28 mouse cellular contexts compared by ENCODE assay signal in the genomic region with DNA sequence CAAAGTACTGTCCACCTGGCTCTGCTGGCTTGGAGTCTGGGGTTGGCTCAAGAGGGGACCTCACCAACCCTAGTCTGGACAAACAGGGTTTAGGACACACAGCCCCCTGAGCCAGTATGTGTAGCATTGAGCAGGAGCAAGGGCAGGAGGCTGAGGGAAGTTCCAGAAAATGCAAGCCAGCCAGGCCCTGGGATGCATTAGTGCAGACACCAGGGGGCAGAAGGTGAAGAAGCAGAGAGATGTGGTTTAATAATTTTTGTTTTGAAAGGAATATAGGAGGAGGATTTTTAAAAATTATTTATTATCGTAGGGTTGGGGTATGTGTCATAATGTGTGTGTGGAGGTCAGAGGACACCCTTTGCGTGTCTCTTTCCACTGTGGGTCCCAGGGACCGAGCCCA. TPM values are rescaled to one million over a fixed set of nuclear protein-coding genes. Genes with fewer than 3 reads are reported as not detected.
DNase-seq lines count a peak whose midpoint lies in the region; ATAC-seq and TF ChIP-seq lines count a peak whose summit lies in the region.
"Had no signal": no experiment of that assay in that cellular context is flagged by ENCODE, and none has a peak within 500 bp of the region (broad histone marks: within the 10 kb centered on the region; RNA-seq: fewer than 3 reads in every experiment).

No protein-coding gene starts in this region.

- no peak for DNase-seq in gastrocnemius, adult 2 months
- no peak for DNase-seq in gastrocnemius, adult 18-20 months (ENCODE audit: low spot score)
- DNase-seq in kidney, postnatal 0 days (ENCODE audit: low spot score): no peak
- DNase-seq in kidney, adult 8-10 months: no peak
- no peak for DNase-seq in testis, postnatal 14 days (ENCODE audit: low spot score)
- DNase-seq in stomach, postnatal 0 days (ENCODE audit: low spot score): no peak
- DNase-seq in urinary bladder, postnatal 25 days (ENCODE audit: low spot score): no peak
- DNase-seq: adrenal gland, adult 2 months; adrenal gland, postnatal 36 days; cerebellum, adult 2 months; cerebellum, postnatal 14 days; kidney, adult 18-20 months; kidney, postnatal 4 days; lung, adult 2 months; lung, postnatal 14 days; right cerebral cortex, postnatal 25 days; thymus, postnatal 14 days had no signal

- WGBS in kidney, postnatal 0 days: 91% methylated on average over 3 of the region's 3 CpGs
- WGBS in stomach, postnatal 0 days: 85% methylated on average over 3 of the region's 3 CpGs

- TF ChIP-seq CTCF in gastrocnemius, adult 2 months (IDR thresholded peaks at IDR 0.05): peak; percentile 12; the same call in 1 of the 2 replicates
- peak; percentile 31; the same call in 1 of the 2 replicates for TF ChIP-seq CTCF in kidney, postnatal 0 days (IDR thresholded peaks at IDR 0.05; ENCODE audit: low read depth)
- 0 out of 2 replicates have a peak, but pooled peaks have one; percentile 1 for TF ChIP-seq CTCF in testis, adult 2 months (IDR thresholded peaks at IDR 0.05; ENCODE audit: control insufficient read depth, insufficient read depth, insufficient replicate concordance, low read depth, low read length)
- TF ChIP-seq CTCF in stomach, postnatal 0 days (IDR thresholded peaks at IDR 0.05; ENCODE audit: low read depth): peak; percentile 32

- no peak overlapping the region for H3K27ac ChIP-seq in gastrocnemius, adult 2 months
- H3K27ac ChIP-seq in kidney, postnatal 0 days: no peak overlapping the region
- H3K27ac ChIP-seq in testis, adult 2 months (ENCODE audit: control insufficient read depth, insufficient read depth, low read depth, low read length): no peak overlapping the region
- H3K27ac ChIP-seq in stomach, postnatal 0 days (replicated peaks): no peak overlapping the region
- H3K27ac ChIP-seq: embryonic facial prominence, embryonic 10.5 days; embryonic facial prominence, embryonic 15.5 days; hindbrain, embryonic 12.5 days; limb, embryonic 12.5 days had no signal

- no peak overlapping the region for H3K9ac ChIP-seq in kidney, postnatal 0 days (ENCODE audit: low read depth, low read length)
- H3K9ac ChIP-seq in stomach, postnatal 0 days (ENCODE audit: low read length): no peak overlapping the region
- H3K9ac ChIP-seq: embryonic facial prominence, embryonic 15.5 days; hindbrain, embryonic 12.5 days; limb, embryonic 12.5 days had no signal

- ATAC-seq in kidney, postnatal 0 days (replicated peaks; ENCODE audit: low FRiP score, low read depth): no peak
- ATAC-seq in stomach, postnatal 0 days (ENCODE audit: low FRiP score, low TSS enrichment): no peak
- ATAC-seq: forebrain, embryonic 14.5 days; midbrain, embryonic 16.5 days had no signal

- no peak overlapping the region for H3K4me3 ChIP-seq in gastrocnemius, adult 2 months
- no peak overlapping the region for H3K4me3 ChIP-seq in kidney, postnatal 0 days (replicated peaks; ENCODE audit: low read depth, low read length)
- H3K4me3 ChIP-seq in testis, adult 2 months (ENCODE audit: control insufficient read depth, low read depth, low read length): no peak overlapping the region
- no peak overlapping the region for H3K4me3 ChIP-seq in stomach, postnatal 0 days (ENCODE audit: low read depth, low read length)
- H3K4me3 ChIP-seq: embryonic facial prominence, embryonic 10.5 days; embryonic facial prominence, embryonic 15.5 days; hindbrain, embryonic 12.5 days; limb, embryonic 12.5 days had no signal

- no peak for TF ChIP-seq EP300 in stomach, postnatal 0 days (optimal IDR thresholded peaks at IDR 0.05)

- no peak overlapping the region for H3K4me2 ChIP-seq in kidney, postnatal 0 days (ENCODE audit: low read length)
- no peak overlapping the region for H3K4me2 ChIP-seq in stomach, postnatal 0 days (replicated peaks; ENCODE audit: low read depth)
- H3K4me2 ChIP-seq: embryonic facial prominence, embryonic 15.5 days; hindbrain, embryonic 12.5 days; limb, embryonic 12.5 days; midbrain, embryonic 11.5 days had no signal

- H3K9me3 ChIP-seq in kidney, postnatal 0 days (replicated peaks; ENCODE audit: low read length): no peaks in the 10 kb centered on the region
- H3K9me3 ChIP-seq in stomach, postnatal 0 days (ENCODE audit: control insufficient read depth, low read length): no peaks in the 10 kb centered on the region
- H3K9me3 ChIP-seq: embryonic facial prominence, embryonic 15.5 days; hindbrain, embryonic 12.5 days; limb, embryonic 12.5 days had no signal

- H3K36me3 ChIP-seq in kidney, postnatal 0 days (ENCODE audit: insufficient read depth, low read length): no peaks in the 10 kb centered on the region
- no peaks in the 10 kb centered on the region for H3K36me3 ChIP-seq in testis, adult 2 months (ENCODE audit: control insufficient read depth, insufficient read depth, low read length)
- no peaks in the 10 kb centered on the region; the same call in 1 of the 2 replicates for H3K36me3 ChIP-seq in stomach, postnatal 0 days (ENCODE audit: control insufficient read depth, insufficient read depth, low read length)

- intact Hi-C loops in gastrocnemius, adult 2 months (cut with DNase I): no loop called here

- no peak for TF ChIP-seq POLR2A in testis, adult 2 months (IDR thresholded peaks at IDR 0.05; ENCODE audit: control insufficient read depth, low read depth, low read length)

- no peaks in the 10 kb centered on the region for H3K27me3 ChIP-seq in kidney, postnatal 0 days (ENCODE audit: insufficient read depth, low read length)
- no peaks in the 10 kb centered on the region for H3K27me3 ChIP-seq in testis, adult 2 months (ENCODE audit: control insufficient read depth, insufficient read depth, low read length)
- no peaks in the 10 kb centered on the region for H3K27me3 ChIP-seq in stomach, postnatal 0 days (ENCODE audit: control insufficient read depth, insufficient read depth, low read length)
- H3K27me3 ChIP-seq: embryonic facial prominence, embryonic 15.5 days; limb, embryonic 12.5 days had no signal

- no peaks in the 10 kb centered on the region for H3K4me1 ChIP-seq in kidney, postnatal 0 days (replicated peaks; ENCODE audit: insufficient read depth, low read length)
- peaks cover 7% of the 10 kb centered on the region for H3K4me1 ChIP-seq in testis, adult 2 months (ENCODE audit: control insufficient read depth, insufficient read depth, low read length)
- H3K4me1 ChIP-seq in stomach, postnatal 0 days (replicated peaks; ENCODE audit: control insufficient read depth, insufficient read depth): no peaks in the 10 kb centered on the region
- H3K4me1 ChIP-seq: embryonic facial prominence, embryonic 15.5 days; hindbrain, embryonic 12.5 days; limb, embryonic 12.5 days had no signal

RNA-seq across cellular contexts. Expression of a gene that starts 5.9 kb away (rescaled TPM):
- 1 to 10 TPM in 1 of 2 experiments, not detected in 1; 1.0 TPM for total RNA-seq in gastrocnemius, adult 2 months (2021)
- total RNA-seq in gastrocnemius, adult 18-20 months (2021): 1 to 10 TPM; 1.9 to 2.1 TPM
- 3.8 and 4.0 TPM in 2 replicates for polyA plus RNA-seq in kidney, postnatal 0 days (2015; fragmentation: Nextera tagmentation; extraction: Ambion mirVana)
- polyA plus RNA-seq in testis, adult 2 months (2012; rRNA removed): 0.20 and 0.24 TPM in 2 replicates
- 0.53 TPM in 2 replicates for polyA plus RNA-seq in stomach, postnatal 0 days (2015; fragmentation: Nextera tagmentation; extraction: Ambion mirVana)
- total RNA-seq: liver, adult 2 months; megakaryocyte, adult 5-6 weeks; neutrophil, adult 5-6 weeks had no signal
- polyA plus RNA-seq: liver, adult 2 months had no signal

RNA-seq across cellular contexts. Expression of a gene that starts 8.1 kb away (rescaled TPM):
- total RNA-seq in gastrocnemius, adult 2 months (2021): 10 to 100 TPM; 14.0 to 23.3 TPM
- total RNA-seq in gastrocnemius, adult 18-20 months (2021): 10 to 100 TPM; 13.4 to 15.9 TPM
- polyA plus RNA-seq in kidney, postnatal 0 days (2015; fragmentation: Nextera tagmentation; extraction: Ambion mirVana): 1.9 and 2.1 TPM in 2 replicates
- polyA plus RNA-seq in testis, adult 2 months (2012; rRNA removed): 0.43 and 0.48 TPM in 2 replicates
- polyA plus RNA-seq in stomach, postnatal 0 days (2015; fragmentation: Nextera tagmentation; extraction: Ambion mirVana): 2.0 and 2.6 TPM in 2 replicates
- total RNA-seq: liver, adult 2 months; megakaryocyte, adult 5-6 weeks; neutrophil, adult 5-6 weeks had no signal

RNA-seq across cellular contexts. Expression of a gene that starts 21.4 kb away (rescaled TPM):
- 100 to 1,000 TPM; 118 to 128 TPM for total RNA-seq in gastrocnemius, adult 2 months (2021)
- total RNA-seq in gastrocnemius, adult 18-20 months (2021): 100 to 1,000 TPM; 133 to 135 TPM
- 309 and 334 TPM in 2 replicates for polyA plus RNA-seq in kidney, postnatal 0 days (2015; fragmentation: Nextera tagmentation; extraction: Ambion mirVana)
- polyA plus RNA-seq in testis, adult 2 months (2012; rRNA removed): 102 and 115 TPM in 2 replicates
- polyA plus RNA-seq in stomach, postnatal 0 days (2015; fragmentation: Nextera tagmentation; extraction: Ambion mirVana): 347 and 366 TPM in 2 replicates

RNA-seq across cellular contexts. Expression of a gene that starts 21.4 kb away (rescaled TPM):
- total RNA-seq in gastrocnemius, adult 2 months (2021): 10 to 100 TPM; 29.9 to 30.0 TPM
- total RNA-seq in gastrocnemius, adult 18-20 months (2021): 10 to 100 TPM; 27.4 to 28.6 TPM
- 41.0 and 43.0 TPM in 2 replicates for polyA plus RNA-seq in kidney, postnatal 0 days (2015; fragmentation: Nextera tagmentation; extraction: Ambion mirVana)
- 95.5 and 101 TPM in 2 replicates for polyA plus RNA-seq in testis, adult 2 months (2012; rRNA removed)
- 35.0 and 36.0 TPM in 2 replicates for polyA plus RNA-seq in stomach, postnatal 0 days (2015; fragmentation: Nextera tagmentation; extraction: Ambion mirVana)

RNA-seq across cellular contexts. Expression of a gene that starts 29.4 kb away (rescaled TPM):
- 10 to 100 TPM; 28.1 to 35.1 TPM for total RNA-seq in gastrocnemius, adult 2 months (2021)
- total RNA-seq in gastrocnemius, adult 18-20 months (2021): 10 to 100 TPM; 29.8 to 31.1 TPM
- polyA plus RNA-seq in kidney, postnatal 0 days (2015; fragmentation: Nextera tagmentation; extraction: Ambion mirVana): 11.6 and 12.5 TPM in 2 replicates
- polyA plus RNA-seq in testis, adult 2 months (2012; rRNA removed): 33.3 and 35.4 TPM in 2 replicates
- polyA plus RNA-seq in stomach, postnatal 0 days (2015; fragmentation: Nextera tagmentation; extraction: Ambion mirVana): 9.5 and 9.6 TPM in 2 replicates
